Mouse (Mus musculus) ES-Bruce4 (cell line): ENCODE results near the gene Tceal1.

Source experiments
- CTCF ChIP-seq: IDR thresholded peaks from one replicate; pipeline ENCODE4 v1.8.1; 2011; ENCODE audit warnings: low read depth, low read length
- EP300 ChIP-seq: IDR thresholded peaks from 2 replicates; pipeline ENCODE4 v1.6.1; 2011; ENCODE audit warnings: low read depth, low read length; ENCODE audit not compliant: insufficient read depth
- POLR2A ChIP-seq: IDR thresholded peaks from one replicate; pipeline ENCODE4 v1.8.1; 2011; ENCODE audit warnings: low read length; ENCODE audit not compliant: insufficient read depth

DNA sequence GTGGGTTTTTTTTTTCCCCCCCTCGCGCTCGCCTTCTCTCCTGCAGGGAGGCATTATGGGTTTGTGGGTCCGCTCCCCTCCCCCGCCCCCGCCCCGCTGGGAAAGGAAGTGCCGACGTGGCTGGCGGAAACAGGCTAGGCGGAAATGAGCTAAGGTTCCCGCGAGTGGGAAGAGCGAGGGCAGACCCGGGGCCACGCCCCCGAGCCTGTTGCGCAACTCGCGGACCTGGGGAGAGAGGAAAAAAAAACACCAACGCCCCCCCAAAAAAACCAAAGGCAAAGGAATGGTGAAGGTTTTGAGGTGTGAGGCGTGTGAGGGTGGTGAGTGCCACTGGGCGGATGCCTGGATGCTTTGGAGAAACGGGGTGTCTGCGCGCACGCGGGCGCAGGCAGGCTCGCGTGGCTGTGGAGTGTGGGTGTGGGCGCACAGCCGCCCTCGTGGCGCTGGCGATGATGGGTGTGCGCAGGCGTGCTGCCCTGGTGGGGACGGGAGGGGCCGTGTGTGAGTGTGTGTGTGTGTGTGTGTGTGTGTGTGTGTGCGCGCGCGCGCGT, 33.9 kb downstream of the Tceal1 start:
- no peak for TF ChIP-seq EP300
- no peak for TF ChIP-seq POLR2A
- TF ChIP-seq CTCF: no peak
